Mouse (Mus musculus) thymus, adult 2 months (tissue): ENCODE measurements around the gene Rbm7. TPM values are rescaled to one million over a fixed set of nuclear protein-coding genes. Genes with fewer than 3 reads are reported as not detected.
"Not testable (repeated sequence)": the region's sequence is repeated elsewhere in the genome, so short reads cannot be mapped to it uniquely, and the experiment has no call there.

Experiments used
- DNase-seq: peaks from one replicate; pipeline ENCODE4 v3.0.0; 2021
- H3K27ac ChIP-seq: fragments of 200-500 bp; 2 replicates; pipeline ENCODE4 v1.5.1; 2012; ENCODE audit warnings: low read length, control low read depth; ENCODE audit not compliant: control insufficient read depth, insufficient read depth
- H3K27me3 ChIP-seq: fragments of 200-500 bp; 2 replicates; pipeline ENCODE4 v1.6.1; 2012; ENCODE audit warnings: mild to moderate bottlenecking, low read length, moderate library complexity, mixed read lengths; ENCODE audit not compliant: control insufficient read depth, insufficient read depth
- H3K36me3 ChIP-seq: fragments of 200-500 bp; 2 replicates; pipeline ENCODE4 v1.6.1; 2012; ENCODE audit warnings: mild to moderate bottlenecking, low read length, moderate library complexity; ENCODE audit not compliant: control insufficient read depth, insufficient read depth
- H3K4me1 ChIP-seq: fragments of 200-500 bp; replicated peaks from 2 replicates; pipeline ENCODE4 v1.6.1; 2012; ENCODE audit warnings: low read length; ENCODE audit not compliant: control insufficient read depth, insufficient read depth
- H3K4me3 ChIP-seq: fragments of 200-500 bp; 2 replicates; pipeline ENCODE4 v1.5.1; 2012; ENCODE audit warnings: mild to moderate bottlenecking, low read length, control low read depth, moderate library complexity; ENCODE audit not compliant: control insufficient read depth, insufficient read depth
- CTCF ChIP-seq: fragments of 200-500 bp; IDR thresholded peaks from 2 replicates; pipeline ENCODE4 v1.5.1; 2012; ENCODE audit warnings: mild to moderate bottlenecking, control low read depth, low read length, moderate library complexity, borderline replicate concordance; ENCODE audit not compliant: control insufficient read depth, poor library complexity, insufficient read depth; ENCODE audit errors: extremely low read depth
- POLR2A ChIP-seq: fragments of 200-500 bp; IDR thresholded peaks from 2 replicates; pipeline ENCODE4 v1.6.1; 2012; ENCODE audit warnings: mild to moderate bottlenecking, low read length, control low read depth, moderate library complexity; ENCODE audit not compliant: control insufficient read depth, poor library complexity, insufficient read depth; ENCODE audit errors: extremely low read depth
- WGBS: fragments of 180-500 bp; shearing (Covaris S2); methylation state at CpG from one replicate; pipeline ENCODE4 v1.1.7; 2018; 5-methylcytosine and 5-hydroxymethylcytosine counted together
- polyA plus RNA-seq: library from polyadenylated mRNA; depleted of rRNA; stranded (reverse); fragments of >200 nt; gene quantifications from 2 replicates; pipeline ENCODE4 v1.2.3, GENCODE M21; 2012

Rbm7 gene
- polyA plus RNA-seq, 1 experiment = 37.2 TPM

- Histone ChIP-seq H3K4me1 (no peaks in the 10 kb centered on the region), H3K36me3 (no peaks in the 10 kb centered on the region), H3K4me3 (no peak overlapping the region), H3K27ac (no peak overlapping the region), H3K27me3 (no peaks in the 10 kb centered on the region)
- DNase-seq = no peak
- TF ChIP-seq POLR2A = no peak
- no peak for TF ChIP-seq CTCF
- WGBS = 95% methylated on average over 15 of the region's 15 CpGs
Measured at GRCm38 (mm10) chr9:48472441-48473025, 22.6 kb downstream of the Rbm7 start.

- not testable (repeated sequence) for H3K4me1 ChIP-seq, H3K4me3 ChIP-seq, H3K27me3 ChIP-seq, H3K27ac ChIP-seq, H3K36me3 ChIP-seq, DNase-seq
- WGBS = 98% methylated on average over 5 of the region's 5 CpGs
Measured at GRCm38 (mm10) chr9:48467471-48467870, 27.6 kb downstream of the Rbm7 start.

- TF ChIP-seq CTCF (no peak), POLR2A (no peak)
- no peaks in the 10 kb centered on the region for H3K27me3 ChIP-seq
- peak; percentile 72 for DNase-seq
- 60% methylated on average over 3 of the region's 3 CpGs for WGBS
- no peak overlapping the region for H3K27ac ChIP-seq
- H3K4me1 ChIP-seq = no peaks in the 10 kb centered on the region
- no peak overlapping the region for H3K4me3 ChIP-seq
- no peaks in the 10 kb centered on the region for H3K36me3 ChIP-seq
Measured at GRCm38 (mm10) chr9:48466804-48467203, 28.3 kb downstream of the Rbm7 start.

GRCm38 (mm10) chr9:48465671-48466070 is 29.4 kb downstream of the Rbm7 start:
- Histone ChIP-seq H3K27ac (no peak overlapping the region), H3K4me3 (no peak overlapping the region), H3K36me3 (no peaks in the 10 kb centered on the region), H3K4me1 (no peaks in the 10 kb centered on the region), H3K27me3 (no peaks in the 10 kb centered on the region)
- WGBS = 100% methylated on average over 3 of the region's 3 CpGs
- TF ChIP-seq POLR2A (no peak), CTCF (peak; percentile 32; the same call in 1 of the 2 replicates)
- peak; percentile 21 for DNase-seq

GRCm38 (mm10) chr9:48461545-48461944 is 33.6 kb downstream of the Rbm7 start:
- no peak for DNase-seq
- Histone ChIP-seq H3K4me3 (no peak overlapping the region), H3K27me3 (no peaks in the 10 kb centered on the region), H3K36me3 (no peaks in the 10 kb centered on the region), H3K27ac (no peak overlapping the region), H3K4me1 (no peaks in the 10 kb centered on the region)
- TF ChIP-seq POLR2A (no peak), CTCF (no peak)
- WGBS = 79% methylated on average over 3 of the region's 3 CpGs

GRCm38 (mm10) chr9:48460720-48461119 is 34.4 kb downstream of the Rbm7 start:
- no peak overlapping the region for H3K4me3 ChIP-seq
- H3K27ac ChIP-seq = no peak overlapping the region
- no peak for DNase-seq
- no peaks in the 10 kb centered on the region for H3K36me3 ChIP-seq
- 95% methylated on average over 8 of the region's 8 CpGs for WGBS
- H3K4me1 ChIP-seq = no peaks in the 10 kb centered on the region
- TF ChIP-seq POLR2A (no peak), CTCF (no peak)
- no peaks in the 10 kb centered on the region for H3K27me3 ChIP-seq

- Histone ChIP-seq H3K27me3 (no peaks in the 10 kb centered on the region), H3K36me3 (no peaks in the 10 kb centered on the region), H3K4me1 (no peaks in the 10 kb centered on the region), H3K4me3 (no peak overlapping the region), H3K27ac (no peak overlapping the region)
- no peak for DNase-seq
- WGBS = 93% methylated on average over 5 of the region's 5 CpGs
- TF ChIP-seq POLR2A = no peak
- no peak for TF ChIP-seq CTCF
Measured at GRCm38 (mm10) chr9:48459391-48459790, 35.7 kb downstream of the Rbm7 start.
